Mouse (Mus musculus): Measurements from ENCODE around the gene Kifc5b.

DNA sequence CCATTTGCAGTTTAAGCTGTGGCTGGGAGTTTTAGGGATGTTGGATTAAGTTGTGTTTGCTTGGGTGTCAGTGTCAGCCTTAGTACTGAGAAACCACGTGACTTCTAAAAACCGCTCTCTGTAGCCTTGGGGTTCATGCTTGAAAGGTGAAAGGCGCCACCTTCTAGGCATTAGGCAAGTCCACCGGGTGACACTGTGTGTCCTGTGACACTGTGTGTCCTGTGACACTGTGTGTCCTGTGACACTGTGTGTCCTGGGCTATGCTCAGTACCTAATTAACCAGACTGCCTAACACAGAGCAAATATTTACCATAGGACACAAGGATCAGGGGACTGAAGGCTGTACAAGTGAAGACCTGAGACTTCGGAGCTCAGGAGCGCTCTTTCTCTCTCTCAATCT lies 33.3 kb upstream of the Kifc5b start:
- TF ChIP-seq POLR2A (IDR thresholded peaks at IDR 0.05; ENCODE audit: low read depth, low read length) (no peak), CTCF (IDR thresholded peaks at IDR 0.05; ENCODE audit: extremely low read depth, insufficient read length, insufficient replicate concordance, low read depth, low read length) (no peak)

Measured in small intestine, adult 2 months (tissue).